Mouse (Mus musculus): ENCODE measurements around the gene Ccdc51. TPM values are rescaled to one million over a fixed set of nuclear protein-coding genes. Genes with fewer than 3 reads are reported as not detected.

Gene Ccdc51
- polyA plus RNA-seq, 1 experiment from 2014 or later, result 12.7 TPM

DNA sequence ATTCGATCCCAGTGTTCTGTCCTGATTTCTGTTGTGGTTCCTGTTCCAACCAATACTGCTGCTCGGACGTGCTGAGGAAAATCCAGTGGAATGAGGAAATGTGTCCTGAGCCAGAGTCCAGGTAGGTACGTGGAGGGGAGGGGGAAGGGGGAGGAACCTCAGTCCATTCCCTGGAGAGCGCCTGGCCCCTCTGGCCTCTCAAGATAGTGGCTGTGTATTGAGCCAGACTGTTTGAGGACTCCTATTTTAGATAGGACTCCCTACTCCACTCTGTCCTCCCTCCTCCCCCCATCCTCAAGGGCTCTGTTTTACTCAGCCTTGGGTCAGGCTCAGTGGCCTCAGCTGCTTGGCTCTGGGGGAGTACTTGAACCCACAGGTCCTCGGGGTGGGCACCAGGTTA lies 41.4 kb upstream of the Ccdc51 start:
- 31% methylated on average over 6 of the region's 6 CpGs for WGBS

DNA sequence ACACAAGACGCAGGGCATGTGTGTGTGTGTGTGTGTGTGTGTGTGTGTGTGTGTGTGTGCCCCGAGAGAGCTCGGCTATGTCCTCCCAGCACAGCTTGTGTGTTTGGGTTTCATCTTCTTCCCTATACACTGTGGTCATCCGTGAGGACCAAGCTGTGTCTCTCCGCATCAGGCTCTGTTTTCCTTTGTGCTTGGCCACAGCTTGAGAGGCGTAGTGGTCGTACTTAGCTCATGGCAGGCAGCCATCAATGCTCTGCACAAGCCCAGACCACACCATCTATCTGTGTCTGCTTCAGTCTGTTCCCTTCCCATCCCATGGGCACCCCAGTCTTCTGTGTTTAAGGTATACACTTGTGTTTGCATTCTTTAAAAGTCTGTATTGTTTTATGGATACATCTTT lies 40.9 kb upstream of the Ccdc51 start:
- WGBS, result 43% methylated on average over 6 of the region's 7 CpGs
- no peaks in the 10 kb centered on the region for H3K27me3 ChIP-seq (replicated peaks; ENCODE audit: control insufficient read depth, insufficient read depth, low read length)
- TF ChIP-seq CTCF (IDR thresholded peaks at IDR 0.05; ENCODE audit: low read depth), result no peak
- peak overlapping the region; percentile 84 for H3K4me2 ChIP-seq (replicated peaks; ENCODE audit: low read depth)
- peak overlapping the region; percentile 88 for H3K27ac ChIP-seq (ENCODE audit: low read depth, low read length)
- H3K36me3 ChIP-seq (ENCODE audit: control insufficient read depth, insufficient read depth), result no peaks in the 10 kb centered on the region; the same call in 1 of the 2 replicates
- no peak overlapping the region for H3K4me3 ChIP-seq (ENCODE audit: low read depth, low read length)
- H3K9me3 ChIP-seq (ENCODE audit: control insufficient read depth), result no peaks in the 10 kb centered on the region
- peak overlapping the region; percentile 42; the same call in 1 of the 2 replicates for H3K9ac ChIP-seq (ENCODE audit: low read depth, low read length)
- peak; percentile 11; the same call in 1 of the 2 replicates for ATAC-seq
- peaks cover 5% of the 10 kb centered on the region; the same call in 1 of the 2 replicates for H3K4me1 ChIP-seq (replicated peaks; ENCODE audit: control insufficient read depth, insufficient read depth, low read length)

More for the DNA sequence above, 41.4 kb upstream of the Ccdc51 start:
- no peaks in the 10 kb centered on the region for H3K27me3 ChIP-seq (replicated peaks; ENCODE audit: control insufficient read depth, insufficient read depth, low read length)
- TF ChIP-seq CTCF (IDR thresholded peaks at IDR 0.05; ENCODE audit: low read depth), result no peak
- H3K36me3 ChIP-seq (ENCODE audit: control insufficient read depth, insufficient read depth), result no peaks in the 10 kb centered on the region; the same call in 1 of the 2 replicates
- peaks cover 5% of the 10 kb centered on the region; the same call in 1 of the 2 replicates for H3K4me1 ChIP-seq (replicated peaks; ENCODE audit: control insufficient read depth, insufficient read depth, low read length)
- ATAC-seq, result peak; percentile 88
- no peaks in the 10 kb centered on the region for H3K9me3 ChIP-seq (ENCODE audit: control insufficient read depth)
- H3K9ac ChIP-seq (ENCODE audit: low read depth, low read length), result peak overlapping the region; percentile 42; the same call in 1 of the 2 replicates
- H3K27ac ChIP-seq (ENCODE audit: low read depth, low read length), result peak overlapping the region; percentile 88
- no peak overlapping the region for H3K4me3 ChIP-seq (ENCODE audit: low read depth, low read length)
- H3K4me2 ChIP-seq (replicated peaks; ENCODE audit: low read depth), result peak overlapping the region; percentile 84

DNA sequence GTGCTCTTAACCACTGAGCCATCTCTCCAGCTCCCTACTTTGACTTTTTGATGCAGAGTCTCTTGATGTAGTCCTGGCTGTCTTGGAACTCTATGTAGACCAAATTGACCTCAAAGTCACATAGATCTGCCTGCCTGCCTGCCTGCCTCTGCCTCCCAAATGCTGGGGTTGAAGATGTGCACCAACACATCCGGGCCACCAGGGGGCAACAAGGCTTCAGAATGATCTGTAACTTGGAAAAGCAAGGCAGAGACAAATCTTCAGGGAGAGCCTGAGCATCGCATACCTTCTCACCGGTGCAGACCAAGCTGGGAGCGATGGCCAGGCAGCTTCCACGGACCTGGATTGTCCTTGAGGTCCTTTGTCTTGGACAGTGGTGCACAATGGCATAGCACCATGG lies 36.0 kb upstream of the Ccdc51 start:
- Histone ChIP-seq H3K4me1 (replicated peaks; ENCODE audit: control insufficient read depth, insufficient read depth, low read length) (0 out of 2 replicates have a peak, but pooled peaks cover 2% of the 10 kb centered on the region), H3K4me3 (ENCODE audit: low read depth, low read length) (no peak overlapping the region), H3K9me3 (ENCODE audit: control insufficient read depth) (no peaks in the 10 kb centered on the region), H3K9ac (ENCODE audit: low read depth, low read length) (no peak overlapping the region), H3K36me3 (ENCODE audit: control insufficient read depth, insufficient read depth) (peaks cover 7% of the 10 kb centered on the region), H3K27ac (ENCODE audit: low read depth, low read length) (no peak overlapping the region), H3K27me3 (replicated peaks; ENCODE audit: control insufficient read depth, insufficient read depth, low read length) (no peaks in the 10 kb centered on the region), H3K4me2 (replicated peaks; ENCODE audit: low read depth) (no peak overlapping the region)
- 44% methylated on average over 5 of the region's 5 CpGs for WGBS
- peak; percentile 84 for TF ChIP-seq CTCF (IDR thresholded peaks at IDR 0.05; ENCODE audit: low read depth)
- ATAC-seq, result peak; percentile 49; the same call in 1 of the 2 replicates

DNA sequence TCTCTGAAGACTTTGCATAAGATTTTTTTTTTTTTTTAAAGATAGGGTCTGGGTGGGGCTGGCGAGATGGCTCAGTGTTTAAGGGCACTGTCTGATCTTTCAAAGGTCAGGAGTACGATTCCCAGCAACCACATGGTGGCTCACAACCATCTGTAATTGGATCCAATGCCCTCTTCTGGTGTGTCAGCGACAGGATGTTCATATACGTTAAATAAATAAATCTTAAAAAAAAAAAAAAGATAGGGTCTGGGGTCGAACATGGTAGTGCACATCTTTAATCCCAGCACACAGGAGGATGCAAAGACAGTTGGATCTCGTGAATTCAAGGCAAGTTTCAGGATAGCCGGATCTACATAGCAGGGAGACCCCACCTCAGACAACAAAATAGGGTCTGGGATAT lies 33.0 kb upstream of the Ccdc51 start:
- Histone ChIP-seq H3K4me3 (ENCODE audit: low read depth, low read length) (no peak overlapping the region), H3K27me3 (replicated peaks; ENCODE audit: control insufficient read depth, insufficient read depth, low read length) (no peaks in the 10 kb centered on the region), H3K9me3 (ENCODE audit: control insufficient read depth) (no peaks in the 10 kb centered on the region), H3K9ac (ENCODE audit: low read depth, low read length) (no peak overlapping the region), H3K4me1 (replicated peaks; ENCODE audit: control insufficient read depth, insufficient read depth, low read length) (no peaks in the 10 kb centered on the region), H3K27ac (ENCODE audit: low read depth, low read length) (no peak overlapping the region), H3K4me2 (replicated peaks; ENCODE audit: low read depth) (no peak overlapping the region), H3K36me3 (ENCODE audit: control insufficient read depth, insufficient read depth) (peaks cover 21% of the 10 kb centered on the region)
- no peak for TF ChIP-seq CTCF (IDR thresholded peaks at IDR 0.05; ENCODE audit: low read depth)
- no peak for ATAC-seq
- 65% methylated on average over 7 of the region's 7 CpGs for WGBS

DNA sequence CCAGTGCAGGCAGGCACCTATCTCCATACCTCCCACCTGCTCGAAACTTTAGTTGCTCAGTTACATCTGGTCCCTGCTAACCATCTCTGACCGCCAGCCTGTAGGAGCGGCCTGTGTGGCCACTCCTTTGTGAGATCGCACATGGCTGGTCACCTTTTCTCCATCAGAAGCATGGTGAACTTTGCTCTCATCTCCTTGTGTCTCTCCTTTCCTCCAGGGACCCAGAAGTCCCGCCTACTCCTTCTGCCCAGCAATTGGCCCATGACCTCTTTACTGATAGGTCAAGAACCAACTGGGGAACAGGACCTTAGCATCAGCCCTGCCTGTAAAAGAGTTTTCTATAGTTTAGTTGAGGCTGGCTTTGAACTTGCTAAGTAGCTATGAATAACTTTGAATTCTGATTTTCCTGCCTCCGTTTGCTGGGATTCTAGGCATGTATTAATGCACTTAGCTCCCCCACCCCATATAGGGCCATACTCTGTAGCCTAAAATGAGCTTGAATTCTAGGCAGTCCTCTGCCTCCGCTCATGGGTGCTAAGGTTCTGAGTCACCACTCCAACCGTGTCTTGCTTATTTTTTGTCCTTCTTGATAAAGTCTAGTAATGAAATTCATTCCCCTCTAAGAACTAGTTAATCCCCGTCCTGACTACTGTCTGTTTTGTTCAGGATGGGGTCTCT lies 32.2 kb upstream of the Ccdc51 start:
- WGBS, result 65% methylated on average over 9 of the region's 9 CpGs
- H3K4me3 ChIP-seq (ENCODE audit: low read depth, low read length), result no peak overlapping the region
- H3K27me3 ChIP-seq (replicated peaks; ENCODE audit: control insufficient read depth, insufficient read depth, low read length), result no peaks in the 10 kb centered on the region
- H3K4me2 ChIP-seq (replicated peaks; ENCODE audit: low read depth), result no peak overlapping the region
- ATAC-seq, result 0 out of 2 replicates have a peak, but pooled peaks have one; percentile 7
- no peaks in the 10 kb centered on the region for H3K9me3 ChIP-seq (ENCODE audit: control insufficient read depth)
- no peak overlapping the region for H3K27ac ChIP-seq (ENCODE audit: low read depth, low read length)
- no peak for TF ChIP-seq CTCF (IDR thresholded peaks at IDR 0.05; ENCODE audit: low read depth)
- no peaks in the 10 kb centered on the region for H3K4me1 ChIP-seq (replicated peaks; ENCODE audit: control insufficient read depth, insufficient read depth, low read length)
- peaks cover 21% of the 10 kb centered on the region for H3K36me3 ChIP-seq (ENCODE audit: control insufficient read depth, insufficient read depth)
- no peak overlapping the region for H3K9ac ChIP-seq (ENCODE audit: low read depth, low read length)

DNA sequence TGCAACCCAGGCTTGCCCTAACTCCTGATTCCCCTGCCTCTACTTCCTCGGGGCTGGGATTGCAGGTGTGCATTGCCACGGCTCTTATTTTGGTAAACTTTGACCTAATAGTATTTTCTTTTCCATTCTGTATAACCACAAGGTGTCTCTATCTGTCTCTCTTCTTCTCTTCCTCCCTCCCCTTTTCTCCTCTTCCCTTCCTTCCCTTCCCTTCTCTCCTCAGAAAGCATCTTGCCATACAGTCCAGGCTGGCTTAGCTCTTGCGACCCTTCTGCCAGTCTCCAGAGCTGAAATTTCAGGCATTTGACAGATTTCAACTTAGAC lies 31.7 kb upstream of the Ccdc51 start:
- Histone ChIP-seq H3K4me3 (ENCODE audit: low read depth, low read length) (no peak overlapping the region), H3K4me2 (replicated peaks; ENCODE audit: low read depth) (no peak overlapping the region), H3K27me3 (replicated peaks; ENCODE audit: control insufficient read depth, insufficient read depth, low read length) (no peaks in the 10 kb centered on the region), H3K36me3 (ENCODE audit: control insufficient read depth, insufficient read depth) (peaks cover 21% of the 10 kb centered on the region), H3K9me3 (ENCODE audit: control insufficient read depth) (no peaks in the 10 kb centered on the region), H3K4me1 (replicated peaks; ENCODE audit: control insufficient read depth, insufficient read depth, low read length) (peaks cover 3% of the 10 kb centered on the region; the same call in 1 of the 2 replicates), H3K9ac (ENCODE audit: low read depth, low read length) (no peak overlapping the region), H3K27ac (ENCODE audit: low read depth, low read length) (no peak overlapping the region)
- WGBS, result 67% methylated on average over 3 of the region's 3 CpGs
- no peak for TF ChIP-seq CTCF (IDR thresholded peaks at IDR 0.05; ENCODE audit: low read depth)
- no peak for ATAC-seq

All from intestine, postnatal 0 days (tissue).